Mouse (Mus musculus): ENCODE data around the gene Dnm3. TPM values are rescaled to one million over a fixed set of nuclear protein-coding genes. Genes with fewer than 3 reads are reported as not detected.

The Dnm3 gene
- 20.1 and 25.4 TPM in 2 replicates for polyA plus RNA-seq (2021; fragmentation: Nextera tagmentation)
- long read RNA-seq, experiment 1, full-length matches to known transcripts, result 5 of 120 reads
- long read RNA-seq, experiment 1, partial matches to known transcripts, result 29 of 120 reads
- long read RNA-seq, experiment 1, other reads (novel, unspliced or antisense), result 86 of 120 reads
- long read RNA-seq, experiment 2, full-length matches to known transcripts, result 1 of 100 reads
- long read RNA-seq, experiment 2, partial matches to known transcripts, result 45 of 100 reads
- long read RNA-seq, experiment 2, other reads (novel, unspliced or antisense), result 54 of 100 reads

DNA sequence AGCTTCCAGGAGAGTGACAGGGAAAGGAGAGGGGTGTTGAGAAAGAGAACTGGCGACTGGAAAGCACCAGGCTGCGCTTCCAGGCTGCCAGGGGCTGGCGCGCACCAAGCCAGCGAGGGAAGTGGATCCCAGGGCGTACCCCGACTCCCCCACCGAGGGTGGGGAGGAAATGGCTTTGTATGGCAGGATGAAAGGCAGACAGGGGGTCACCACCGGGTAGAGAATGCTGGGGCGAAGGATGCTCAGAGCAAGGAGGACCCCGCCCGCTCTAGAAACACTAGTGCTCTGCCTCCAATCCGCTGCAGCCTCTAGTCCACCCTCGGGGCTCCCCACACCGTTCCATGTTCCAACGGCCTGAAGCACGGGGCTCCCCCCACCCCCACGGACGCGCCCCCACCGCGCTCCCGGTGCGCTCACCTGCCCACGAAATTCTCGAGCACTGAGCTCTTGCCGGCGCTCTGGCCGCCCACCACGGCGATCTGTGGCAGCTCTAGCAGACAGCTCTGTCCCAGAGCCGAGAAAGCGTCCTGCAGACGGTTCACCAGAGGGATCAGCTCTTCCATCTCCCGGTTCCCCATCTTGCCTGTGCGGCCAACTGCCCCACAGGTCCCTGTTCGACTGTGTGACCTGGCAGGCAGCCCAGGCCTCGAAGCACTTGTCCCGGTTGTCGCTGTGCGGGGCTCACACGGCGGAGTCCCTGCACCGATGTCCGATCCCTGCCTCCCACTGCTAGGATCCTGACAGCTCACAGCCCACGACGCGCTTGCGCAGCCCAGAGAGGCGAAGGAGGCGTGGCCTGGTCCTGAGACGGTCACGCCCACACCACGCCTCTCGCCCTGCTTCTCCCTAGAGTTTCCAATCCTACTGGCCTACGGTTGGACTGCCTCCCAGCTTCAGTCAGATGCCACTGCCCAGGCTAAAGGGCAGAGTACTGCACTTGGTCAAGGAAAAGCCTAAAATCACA lies at the start of gene Dnm3:
Dnm3 (minus strand) TSS at position 789 of the 964 bp plus-strand sequence.

DNA sequence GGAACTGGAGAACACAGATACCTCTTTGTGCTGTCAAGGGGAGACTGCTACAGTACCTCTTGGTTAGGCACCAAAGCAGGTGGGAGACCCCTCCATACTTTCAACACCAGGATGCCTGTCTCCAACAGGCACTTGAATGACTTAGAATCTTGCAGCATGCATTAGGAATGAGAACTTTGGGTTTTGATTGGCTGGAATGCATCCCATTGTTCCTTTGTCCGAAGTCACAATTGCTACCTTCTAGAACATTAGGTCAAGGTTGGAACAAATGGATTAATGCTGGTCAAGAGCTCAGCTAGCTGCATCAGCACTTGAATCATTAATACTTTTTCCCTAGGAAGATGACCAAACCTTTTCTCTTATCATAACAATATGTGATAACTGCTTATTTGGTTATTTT lies 498.3 kb downstream of the Dnm3 start, which contains the start of gene 4930558K02Rik:
4930558K02Rik (minus strand) TSS at position 101 of the 400 bp plus-strand sequence.

DNA sequence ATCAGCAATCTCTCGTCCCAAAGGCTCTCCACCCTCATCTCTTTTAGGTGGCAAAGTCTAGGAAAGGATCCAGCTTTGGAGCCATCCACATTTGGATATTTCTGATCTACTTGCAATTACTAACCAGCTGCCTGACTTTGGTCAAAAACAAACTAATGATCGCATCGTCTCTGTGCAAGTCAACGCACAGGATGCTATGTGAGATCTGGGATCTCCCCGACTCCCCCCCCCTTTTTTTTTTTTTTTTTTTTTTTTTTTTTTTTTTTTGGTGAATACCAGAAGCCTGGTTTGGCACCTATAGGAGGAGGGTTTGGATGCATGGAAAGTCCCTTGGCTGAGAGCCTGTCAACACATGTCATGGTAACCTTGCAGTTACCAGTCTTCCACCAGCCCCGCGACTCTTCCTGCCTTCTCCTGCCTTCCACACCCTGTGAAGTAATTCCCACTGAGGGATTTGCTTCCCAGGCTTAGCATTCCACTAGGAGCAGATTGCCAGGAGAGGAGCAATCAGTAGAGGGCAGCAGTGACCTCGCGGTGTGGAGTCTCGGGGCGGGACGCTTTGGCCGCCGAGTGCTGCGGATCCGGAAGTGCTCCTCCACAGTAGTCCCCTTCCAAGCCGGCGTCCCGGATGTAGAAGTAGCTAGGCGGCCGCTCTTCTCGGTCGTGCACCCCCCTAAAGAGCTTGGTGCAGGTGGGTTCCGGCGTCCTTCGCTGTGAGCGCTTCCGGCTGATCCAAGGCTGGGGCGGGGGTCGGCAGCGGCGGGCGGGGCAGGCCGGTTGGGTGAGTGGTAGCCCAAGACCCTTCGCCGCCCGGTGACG lies 509.0 kb downstream of the Dnm3 start, which contains the start of gene Pigc:
Pigc (plus strand) TSS at position 598 of the 819 bp plus-strand sequence.

Other genes starting within 250 kb of the Dnm3 start
- 2.2 and 2.9 TPM in 2 replicates for gene Mettl13, start 70.5 kb upstream of the Dnm3 start, polyA plus RNA-seq (2021; fragmentation: Nextera tagmentation)
- 53.2 and 116 TPM in 2 replicates for gene Vamp4, start 92.5 kb upstream of the Dnm3 start, polyA plus RNA-seq (2021; fragmentation: Nextera tagmentation)
- 19.5 and 21.6 TPM in 2 replicates for gene Myoc, start 161.1 kb upstream of the Dnm3 start, polyA plus RNA-seq (2021; fragmentation: Nextera tagmentation)
- not detected in 2 replicates for gene Myocos, start 180.2 kb upstream of the Dnm3 start, polyA plus RNA-seq (2021; fragmentation: Nextera tagmentation)

Measured in left cerebral cortex, adult 6 months (tissue).